Mouse (Mus musculus): Measurements from ENCODE around the gene Ugt1a5.

DNA sequence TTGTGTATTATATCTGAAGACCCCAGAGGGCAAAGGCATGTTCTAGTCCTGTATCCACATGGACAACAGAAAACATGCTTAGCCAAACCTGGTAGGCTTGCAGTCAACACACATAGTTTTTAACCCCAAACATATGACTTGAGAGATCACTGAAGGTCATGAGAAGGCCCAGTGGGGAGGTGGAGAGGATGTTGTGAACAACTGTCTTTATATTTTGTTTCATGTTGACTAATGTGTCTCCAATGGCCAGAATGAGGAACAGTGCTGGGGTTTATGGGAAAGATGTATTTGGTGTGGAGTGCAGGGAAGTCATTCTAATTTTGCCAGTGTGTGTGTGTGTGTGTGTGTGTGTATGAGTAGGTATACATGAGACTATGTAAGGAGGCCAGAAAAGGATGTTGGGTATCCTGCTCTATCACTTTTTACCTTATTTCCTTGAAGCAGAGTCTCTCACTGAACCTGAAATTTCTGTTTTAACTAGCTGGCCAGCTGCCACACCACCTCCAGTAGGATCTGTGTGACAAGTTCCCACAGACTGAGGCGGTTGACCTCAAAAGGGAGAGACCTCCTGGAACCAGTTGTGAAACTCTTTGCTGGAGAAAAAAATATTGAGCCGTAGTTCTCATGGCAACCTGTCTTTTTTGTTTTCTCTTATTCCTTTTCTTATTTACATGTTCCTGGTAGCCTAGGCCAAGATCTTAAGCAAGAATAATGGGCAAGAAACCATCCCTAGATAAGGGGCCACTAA is 58.4 kb downstream of the Ugt1a5 start:
- no peak for TF ChIP-seq EP300 (IDR thresholded peaks at IDR 0.05; ENCODE audit: low read depth)
- TF ChIP-seq CTCF (IDR thresholded peaks at IDR 0.05; ENCODE audit: low read depth), result no peak

Measured in liver, embryonic 14.5 days (tissue).